8 mouse cellular contexts compared by ENCODE assay signal in genomic region chr10:43579381-43580261, GRCm38 (mm10). TPM values are rescaled to one million over a fixed set of nuclear protein-coding genes. Genes with fewer than 3 reads are reported as not detected.
DNase-seq lines count a peak whose midpoint lies in the region; ATAC-seq lines count a peak whose summit lies in the region.

No protein-coding gene starts in this region.

- peak overlapping the region; percentile 83 for H3K4me3 ChIP-seq in hindbrain, embryonic 10.5 days
- H3K4me3 ChIP-seq in limb, embryonic 15.5 days = peak overlapping the region; percentile 57
- H3K4me3 ChIP-seq in midbrain, embryonic 15.5 days = peak overlapping the region; percentile 63

- ATAC-seq in erythroblast, adult 5-6 weeks (replicated peaks; ENCODE audit: low FRiP score, poor library complexity, severe bottlenecking) = peak; percentile 38
- ATAC-seq in limb, embryonic 15.5 days (ENCODE audit: insufficient number of reproducible peaks, low FRiP score, low TSS enrichment, low read depth) = peak; percentile 36; the same call in 1 of the 2 replicates
- ATAC-seq in midbrain, embryonic 15.5 days (replicated peaks) = peak; percentile 58

- peaks cover 34% of the 10 kb centered on the region for H3K36me3 ChIP-seq in hindbrain, embryonic 10.5 days
- peaks cover 20% of the 10 kb centered on the region for H3K36me3 ChIP-seq in limb, embryonic 15.5 days
- peaks cover 23% of the 10 kb centered on the region for H3K36me3 ChIP-seq in midbrain, embryonic 15.5 days (replicated peaks)

- H3K4me1 ChIP-seq in hindbrain, embryonic 10.5 days (replicated peaks) = peaks cover 31% of the 10 kb centered on the region
- peaks cover 12% of the 10 kb centered on the region for H3K4me1 ChIP-seq in limb, embryonic 15.5 days
- H3K4me1 ChIP-seq in midbrain, embryonic 15.5 days = peaks cover 23% of the 10 kb centered on the region

- WGBS in hindbrain, embryonic 10.5 days = under 1% methylated on average over 49 of the region's 49 CpGs
- under 1% methylated on average over 49 of the region's 49 CpGs for WGBS in limb, embryonic 15.5 days
- under 1% methylated on average over 49 of the region's 49 CpGs for WGBS in midbrain, embryonic 15.5 days

- peaks cover 17% of the 10 kb centered on the region for H3K27me3 ChIP-seq in hindbrain, embryonic 10.5 days (ENCODE audit: insufficient read depth, poor library complexity, severe bottlenecking)
- H3K27me3 ChIP-seq in limb, embryonic 15.5 days = no peaks in the 10 kb centered on the region
- H3K27me3 ChIP-seq in midbrain, embryonic 15.5 days (replicated peaks) = no peaks in the 10 kb centered on the region; the same call in 1 of the 2 replicates

- H3K4me2 ChIP-seq in limb, embryonic 15.5 days = peak overlapping the region; percentile 88
- H3K4me2 ChIP-seq in midbrain, embryonic 15.5 days = peak overlapping the region; percentile 87

- H3K27ac ChIP-seq in hindbrain, embryonic 10.5 days = peak overlapping the region; percentile 99
- peak overlapping the region; percentile 98 for H3K27ac ChIP-seq in limb, embryonic 15.5 days
- H3K27ac ChIP-seq in midbrain, embryonic 15.5 days = peak overlapping the region; percentile 97

- H3K9me3 ChIP-seq in hindbrain, embryonic 10.5 days = no peaks in the 10 kb centered on the region
- no peaks in the 10 kb centered on the region for H3K9me3 ChIP-seq in limb, embryonic 15.5 days
- no peaks in the 10 kb centered on the region for H3K9me3 ChIP-seq in midbrain, embryonic 15.5 days

- peak; percentile 73 to 75 for DNase-seq in B cell, adult 2 months
- DNase-seq in Muller cell, postnatal 12 days (ENCODE audit: inconsistent ontology term) = peak; percentile 43
- DNase-seq in hindbrain, embryonic 10.5 days (ENCODE audit: low spot score) = peak; percentile 72
- peak; percentile 57 for DNase-seq in testis, postnatal 10 days (ENCODE audit: low spot score)
- no peak for DNase-seq in layer of hippocampus, adult 9-11 months

- H3K9ac ChIP-seq in limb, embryonic 15.5 days = peak overlapping the region; percentile 73
- H3K9ac ChIP-seq in midbrain, embryonic 15.5 days = peak overlapping the region; percentile 99

RNA-seq across cellular contexts. Expression of gene Cd24a, which starts 1.5 kb away (rescaled TPM):
- total RNA-seq in erythroblast, adult 5-6 weeks (2015; ENCODE audit: low replicate concordance) = 3,214 and 3,327 TPM in 2 replicates
- total RNA-seq in erythroblast, adult 5-6 weeks (2017; ENCODE audit: low replicate concordance) = 4,146 and 5,406 TPM in 2 replicates
- 344 and 448 TPM in 2 replicates for polyA plus RNA-seq in hindbrain, embryonic 10.5 days (2016; fragmentation: Nextera tagmentation; extraction: Ambion mirVana)
- 178 and 209 TPM in 2 replicates for polyA plus RNA-seq in limb, embryonic 15.5 days (2015; fragmentation: Nextera tagmentation; extraction: Ambion mirVana)
- polyA plus RNA-seq in midbrain, embryonic 15.5 days (2015; fragmentation: Nextera tagmentation; extraction: Ambion mirVana) = 787 and 795 TPM in 2 replicates

RNA-seq across cellular contexts. Expression of gene 1700021F05Rik, which starts 38.8 kb away (rescaled TPM):
- 5.6 and 15.4 TPM in 2 replicates for total RNA-seq in erythroblast, adult 5-6 weeks (2015; ENCODE audit: low replicate concordance)
- total RNA-seq in erythroblast, adult 5-6 weeks (2017; ENCODE audit: low replicate concordance) = 8.9 and 11.0 TPM in 2 replicates
- polyA plus RNA-seq in hindbrain, embryonic 10.5 days (2016; fragmentation: Nextera tagmentation; extraction: Ambion mirVana) = 61.7 and 62.1 TPM in 2 replicates
- 58.3 and 60.6 TPM in 2 replicates for polyA plus RNA-seq in limb, embryonic 15.5 days (2015; fragmentation: Nextera tagmentation; extraction: Ambion mirVana)
- 62.6 and 66.2 TPM in 2 replicates for polyA plus RNA-seq in midbrain, embryonic 15.5 days (2015; fragmentation: Nextera tagmentation; extraction: Ambion mirVana)

RNA-seq across cellular contexts. Expression of gene Gm9803, which starts 55.7 kb away (rescaled TPM):
- 12.9 and 13.4 TPM in 2 replicates for total RNA-seq in erythroblast, adult 5-6 weeks (2015; ENCODE audit: low replicate concordance)
- 1.3 and 3.3 TPM in 2 replicates for total RNA-seq in erythroblast, adult 5-6 weeks (2017; ENCODE audit: low replicate concordance)
- 9.1 and 11.8 TPM in 2 replicates for polyA plus RNA-seq in hindbrain, embryonic 10.5 days (2016; fragmentation: Nextera tagmentation; extraction: Ambion mirVana)
- 5.7 and 13.2 TPM in 2 replicates for polyA plus RNA-seq in limb, embryonic 15.5 days (2015; fragmentation: Nextera tagmentation; extraction: Ambion mirVana)
- polyA plus RNA-seq in midbrain, embryonic 15.5 days (2015; fragmentation: Nextera tagmentation; extraction: Ambion mirVana) = 20.2 and 22.7 TPM in 2 replicates
